In genomic region chrX:113185230-113185985, GRCm38 (mm10) we compare ENCODE assay signal across 8 mouse cellular contexts. TPM values are rescaled to one million over a fixed set of nuclear protein-coding genes. Genes with fewer than 3 reads are reported as not detected.
DNase-seq lines count a peak whose midpoint lies in the region; ATAC-seq and TF ChIP-seq lines count a peak whose summit lies in the region.

TSS of gene Chm (minus strand) at chrX:113185517.

- TF ChIP-seq EP300 in heart, adult 2 months (IDR thresholded peaks at IDR 0.05; ENCODE audit: insufficient read depth, low read depth, low read length), result no peak

- H3K4me1 ChIP-seq in embryonic facial prominence, embryonic 12.5 days, result no peaks in the 10 kb centered on the region
- no peaks in the 10 kb centered on the region for H3K4me1 ChIP-seq in heart, adult 2 months (ENCODE audit: control insufficient read depth, insufficient read depth, low read length)
- H3K4me1 ChIP-seq in kidney, adult 2 months (ENCODE audit: control insufficient read depth, insufficient read depth, low read length), result no peaks in the 10 kb centered on the region
- H3K4me1 ChIP-seq in limb, embryonic 11.5 days (ENCODE audit: control insufficient read depth, insufficient read depth, low read length), result no peaks in the 10 kb centered on the region
- H3K4me1 ChIP-seq in midbrain, embryonic 13.5 days (replicated peaks), result peaks cover 6% of the 10 kb centered on the region; the same call in 1 of the 2 replicates
- H3K4me1 ChIP-seq in small intestine, adult 2 months (ENCODE audit: control insufficient read depth, insufficient read depth, insufficient read length, low read length), result no peaks in the 10 kb centered on the region

- H3K27me3 ChIP-seq in embryonic facial prominence, embryonic 12.5 days, result no peaks in the 10 kb centered on the region
- H3K27me3 ChIP-seq in heart, adult 2 months (ENCODE audit: control insufficient read depth, insufficient read depth, low read length), result no peaks in the 10 kb centered on the region
- no peaks in the 10 kb centered on the region for H3K27me3 ChIP-seq in kidney, adult 2 months (replicated peaks; ENCODE audit: control insufficient read depth, insufficient read depth, low read length)
- no peaks in the 10 kb centered on the region for H3K27me3 ChIP-seq in limb, embryonic 11.5 days (ENCODE audit: control insufficient read depth, insufficient read depth, low read length)
- no peaks in the 10 kb centered on the region for H3K27me3 ChIP-seq in midbrain, embryonic 13.5 days
- H3K27me3 ChIP-seq in small intestine, adult 2 months (ENCODE audit: control insufficient read depth, insufficient read depth, low read length), result no peaks in the 10 kb centered on the region

- DNase-seq in B cell, adult 2 months, result peak; percentile 63 to 69
- peak; percentile 21 to 41 for DNase-seq in adrenal gland, postnatal 36 days
- DNase-seq in heart, adult 2 months, result peak; percentile 52 to 54
- peak; percentile 80 for DNase-seq in kidney, adult 2 months
- peak; percentile 54 for DNase-seq in limb, embryonic 11.5 days (ENCODE audit: low spot score)

- peak; percentile 90 for ATAC-seq in embryonic facial prominence, embryonic 12.5 days (ENCODE audit: insufficient number of reproducible peaks, insufficient read depth, low FRiP score, low TSS enrichment)
- peak; percentile 97 for ATAC-seq in limb, embryonic 11.5 days (ENCODE audit: insufficient number of reproducible peaks, low FRiP score, low TSS enrichment, low read depth)
- ATAC-seq in midbrain, embryonic 13.5 days, result peak; percentile 96

- intact Hi-C loops in heart, adult 2 months (cut with DNase I), result no loop called here

- no peaks in the 10 kb centered on the region for H3K9me3 ChIP-seq in embryonic facial prominence, embryonic 12.5 days
- no peaks in the 10 kb centered on the region for H3K9me3 ChIP-seq in limb, embryonic 11.5 days (ENCODE audit: control insufficient read depth, low read length)
- no peaks in the 10 kb centered on the region for H3K9me3 ChIP-seq in midbrain, embryonic 13.5 days

- no peaks in the 10 kb centered on the region; the same call in 1 of the 2 replicates for H3K79me2 ChIP-seq in heart, adult 2 months (replicated peaks; ENCODE audit: control insufficient read depth, insufficient read depth, low read length)

- no peaks in the 10 kb centered on the region for H3K36me3 ChIP-seq in embryonic facial prominence, embryonic 12.5 days
- no peaks in the 10 kb centered on the region for H3K36me3 ChIP-seq in heart, adult 2 months (ENCODE audit: control insufficient read depth, insufficient read depth, low read length)
- no peaks in the 10 kb centered on the region for H3K36me3 ChIP-seq in kidney, adult 2 months (ENCODE audit: control insufficient read depth, insufficient read depth, low read length)
- no peaks in the 10 kb centered on the region for H3K36me3 ChIP-seq in limb, embryonic 11.5 days (ENCODE audit: control insufficient read depth, insufficient read depth, low read length)
- no peaks in the 10 kb centered on the region for H3K36me3 ChIP-seq in midbrain, embryonic 13.5 days
- H3K36me3 ChIP-seq in small intestine, adult 2 months (ENCODE audit: control insufficient read depth, insufficient read depth, low read length), result no peaks in the 10 kb centered on the region

- H3K4me3 ChIP-seq in embryonic facial prominence, embryonic 12.5 days, result peak within 1 kb of the TSS; percentile 49
- peak within 1 kb of the TSS; percentile 61 for H3K4me3 ChIP-seq in heart, adult 2 months
- H3K4me3 ChIP-seq in kidney, adult 2 months (ENCODE audit: insufficient read depth, low read depth, low read length), result peak within 1 kb of the TSS; percentile 100
- peak within 1 kb of the TSS; percentile 44 for H3K4me3 ChIP-seq in limb, embryonic 11.5 days (ENCODE audit: low read depth, low read length)
- peak within 1 kb of the TSS; percentile 46 for H3K4me3 ChIP-seq in midbrain, embryonic 13.5 days (replicated peaks)
- peak within 1 kb of the TSS; percentile 95 for H3K4me3 ChIP-seq in small intestine, adult 2 months (ENCODE audit: low read depth, low read length)

- H3K4me2 ChIP-seq in embryonic facial prominence, embryonic 12.5 days (replicated peaks), result peak within 1 kb of the TSS; percentile 44
- peak within 1 kb of the TSS; percentile 37 for H3K4me2 ChIP-seq in limb, embryonic 11.5 days (ENCODE audit: low read depth, severe bottlenecking)
- peak within 1 kb of the TSS; percentile 52 for H3K4me2 ChIP-seq in midbrain, embryonic 13.5 days (replicated peaks)

- TF ChIP-seq POLR2A in heart, adult 2 months (IDR thresholded peaks at IDR 0.05; ENCODE audit: insufficient read depth, low read depth, low read length), result peak; percentile 77
- no peak for TF ChIP-seq POLR2A in kidney, adult 2 months (IDR thresholded peaks at IDR 0.05; ENCODE audit: low read depth, low read length)
- TF ChIP-seq POLR2A in small intestine, adult 2 months (IDR thresholded peaks at IDR 0.05; ENCODE audit: low read depth, low read length), result no peak

- 12% methylated on average over 21 of the region's 21 CpGs for whole genome bisulfite sequencing in embryonic facial prominence, embryonic 12.5 days
- 12% methylated on average over 21 of the region's 21 CpGs for WGBS in heart, adult 2 months
- under 1% methylated on average over 21 of the region's 21 CpGs for WGBS in kidney, adult 2 months
- 11% methylated on average over 21 of the region's 21 CpGs for WGBS in limb, embryonic 11.5 days
- WGBS in midbrain, embryonic 13.5 days, result 20% methylated on average over 21 of the region's 21 CpGs
- 8% methylated on average over 21 of the region's 21 CpGs for WGBS in small intestine, adult 2 months

- no peak within 1 kb of the TSS for H3K27ac ChIP-seq in embryonic facial prominence, embryonic 12.5 days
- H3K27ac ChIP-seq in heart, adult 2 months, result peak within 1 kb of the TSS; percentile 82
- peak within 1 kb of the TSS; percentile 98 for H3K27ac ChIP-seq in kidney, adult 2 months (ENCODE audit: insufficient read depth, low read depth, low read length)
- no peak within 1 kb of the TSS for H3K27ac ChIP-seq in limb, embryonic 11.5 days (replicated peaks; ENCODE audit: low read depth, low read length)
- peak within 1 kb of the TSS; percentile 80 for H3K27ac ChIP-seq in midbrain, embryonic 13.5 days
- peak within 1 kb of the TSS; percentile 78 for H3K27ac ChIP-seq in small intestine, adult 2 months (ENCODE audit: insufficient read depth, low read depth, low read length)

- TF ChIP-seq CTCF in heart, adult 2 months (IDR thresholded peaks at IDR 0.05), result no peak
- no peak for TF ChIP-seq CTCF in kidney, adult 2 months (conservative IDR thresholded peaks at IDR 0.05; ENCODE audit: insufficient read depth, insufficient read length, low read depth, low read length)
- TF ChIP-seq CTCF in small intestine, adult 2 months (IDR thresholded peaks at IDR 0.05; ENCODE audit: extremely low read depth, insufficient read length, insufficient replicate concordance, low read depth, low read length), result no peak

- peak within 1 kb of the TSS; percentile 33 for H3K9ac ChIP-seq in embryonic facial prominence, embryonic 12.5 days
- peak within 1 kb of the TSS; percentile 68 for H3K9ac ChIP-seq in heart, adult 2 months (ENCODE audit: low read depth, low read length)
- peak within 1 kb of the TSS; percentile 27 for H3K9ac ChIP-seq in limb, embryonic 11.5 days (ENCODE audit: low read length)
- peak within 1 kb of the TSS; percentile 54 for H3K9ac ChIP-seq in midbrain, embryonic 13.5 days (replicated peaks)

RNA-seq across cellular contexts. Expression of gene Chm, which starts in this region (rescaled TPM):
- 10 to 100 TPM; 15.8 to 16.6 TPM for total RNA-seq in adrenal gland, postnatal 36 days (2021)
- polyA plus RNA-seq in embryonic facial prominence, embryonic 12.5 days (2016; fragmentation: Nextera tagmentation; extraction: Ambion mirVana), result 13.2 and 14.7 TPM in 2 replicates
- total RNA-seq in heart, adult 2 months (2021), result 10 to 100 TPM; 11.0 to 11.6 TPM
- 1.7 and 3.2 TPM in 2 replicates for polyA plus RNA-seq in heart, adult 2 months (2012; rRNA removed)
- 1.4 and 2.0 TPM in 2 replicates for polyA plus RNA-seq in kidney, adult 2 months (2012; rRNA removed)
- 16.2 TPM in 2 replicates for polyA plus RNA-seq in limb, embryonic 11.5 days (2014; fragmentation: Nextera tagmentation; extraction: Ambion mirVana)
- 13.3 and 14.4 TPM in 2 replicates for polyA plus RNA-seq in midbrain, embryonic 13.5 days (2015; fragmentation: Nextera tagmentation; extraction: Ambion mirVana)
- polyA plus RNA-seq in small intestine, adult 2 months (2012; rRNA removed), result 0.25 and 0.43 TPM in 2 replicates

Comparison
In these comparisons a context has a peak if more than half of its experiments do, and no peak if none do; other contexts are left out.
1. H3K27ac ChIP-seq: peak in heart, adult 2 months (single experiment), kidney, adult 2 months (single experiment), midbrain, embryonic 13.5 days (single experiment) and small intestine, adult 2 months (single experiment); none in embryonic facial prominence, embryonic 12.5 days (single experiment) and limb, embryonic 11.5 days (single experiment).
2. H3K4me3 ChIP-seq: peak in every context shown above with its lines; median percentile 100 in kidney, adult 2 months; 95 in small intestine, adult 2 months; 61 in heart, adult 2 months; 49 in embryonic facial prominence, embryonic 12.5 days; 46 in midbrain, embryonic 13.5 days; 44 in limb, embryonic 11.5 days.
3. Peak in every context shown above with its lines, with median percentiles within 50 percentile points of each other: DNase-seq, ATAC-seq, H3K4me2 ChIP-seq and H3K9ac ChIP-seq.